Mouse (Mus musculus): ENCODE measurements around the gene Rhot1.
"Not testable (repeated sequence)": the region's sequence is repeated elsewhere in the genome, so short reads cannot be mapped to it uniquely, and the experiment has no call there.

Rhot1 gene

GRCm38 (mm10) chr11:80208860-80209800 is at the start of gene Rhot1:
Rhot1 (plus strand) TSS chr11:80209019.
- peak; percentile 92 for DNase-seq (ENCODE audit: low read depth, low spot score)

- DNase-seq (ENCODE audit: low read depth, low spot score), result no peak
Measured at GRCm38 (mm10) chr11:80161041-80161440, 47.8 kb upstream of the Rhot1 start.

DNA sequence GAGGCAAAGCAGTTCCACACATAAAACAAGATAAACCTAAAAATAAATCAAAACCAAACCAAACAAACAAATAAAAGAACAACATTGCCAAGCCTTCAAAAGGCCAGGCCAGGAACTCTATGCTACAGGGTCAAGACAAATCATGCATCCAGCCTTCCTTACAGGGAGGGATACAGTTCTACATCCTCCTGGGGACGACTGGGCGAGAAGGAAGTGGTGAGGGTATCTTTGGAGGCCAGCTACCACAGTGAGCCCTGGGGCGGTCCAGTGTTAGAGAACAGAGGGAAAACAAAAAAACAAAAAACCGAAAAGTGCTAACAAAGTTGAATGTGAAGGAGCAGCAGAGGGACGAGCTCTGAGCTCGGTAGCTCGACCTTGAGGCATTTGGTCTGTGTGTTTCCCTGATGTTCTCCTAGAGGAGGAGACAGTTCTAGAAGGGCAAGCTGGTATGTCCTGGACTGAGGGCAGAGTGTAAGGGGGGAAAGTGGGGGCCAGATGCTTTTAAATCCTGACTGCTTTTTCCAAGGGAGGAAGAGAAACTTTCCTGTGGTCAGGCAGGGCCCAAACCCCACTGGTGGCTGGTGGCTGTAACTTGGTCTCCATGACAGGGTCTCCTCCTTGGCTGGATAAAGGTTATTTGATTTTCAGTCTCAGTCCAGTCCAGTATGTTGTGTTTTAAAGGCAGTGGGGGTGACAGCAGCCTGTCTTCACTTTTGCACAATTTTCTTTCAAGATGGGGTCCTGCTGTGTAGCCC is 45.3 kb upstream of the Rhot1 start:
- DNase-seq (ENCODE audit: low read depth, low spot score), result no peak

- no peak for DNase-seq (ENCODE audit: low read depth, low spot score)
Measured at GRCm38 (mm10) chr11:80164224-80164623, 44.6 kb upstream of the Rhot1 start.

DNA sequence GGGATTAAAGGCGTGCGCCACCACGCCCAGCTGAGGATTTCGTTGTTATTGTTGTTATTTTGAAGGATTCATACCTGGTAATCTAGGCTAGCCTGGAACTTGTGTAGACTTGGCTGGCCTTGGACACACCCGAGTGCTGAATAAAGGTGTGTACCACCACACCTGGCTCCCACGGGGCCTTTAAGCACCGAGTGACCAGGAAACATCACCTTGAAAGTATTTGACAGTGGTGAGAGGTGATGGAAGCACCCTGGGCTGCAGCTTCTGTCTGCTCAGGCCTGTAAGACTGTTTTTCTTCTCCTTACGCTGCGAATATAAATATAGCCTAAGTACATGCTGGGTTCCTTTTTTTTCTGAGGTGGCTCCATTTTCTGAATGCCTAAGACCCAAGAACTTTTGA is 40.7 kb upstream of the Rhot1 start:
- no peak for DNase-seq (ENCODE audit: low read depth, low spot score)

- DNase-seq (ENCODE audit: low read depth, low spot score), result no peak
Measured at GRCm38 (mm10) chr11:80168611-80169249, 40.1 kb upstream of the Rhot1 start.

GRCm38 (mm10) chr11:80169629-80170028 is 39.2 kb upstream of the Rhot1 start:
- no peak for DNase-seq (ENCODE audit: low read depth, low spot score)

GRCm38 (mm10) chr11:80170351-80170750 is 38.5 kb upstream of the Rhot1 start:
- DNase-seq (ENCODE audit: low read depth, low spot score), result no peak

DNA sequence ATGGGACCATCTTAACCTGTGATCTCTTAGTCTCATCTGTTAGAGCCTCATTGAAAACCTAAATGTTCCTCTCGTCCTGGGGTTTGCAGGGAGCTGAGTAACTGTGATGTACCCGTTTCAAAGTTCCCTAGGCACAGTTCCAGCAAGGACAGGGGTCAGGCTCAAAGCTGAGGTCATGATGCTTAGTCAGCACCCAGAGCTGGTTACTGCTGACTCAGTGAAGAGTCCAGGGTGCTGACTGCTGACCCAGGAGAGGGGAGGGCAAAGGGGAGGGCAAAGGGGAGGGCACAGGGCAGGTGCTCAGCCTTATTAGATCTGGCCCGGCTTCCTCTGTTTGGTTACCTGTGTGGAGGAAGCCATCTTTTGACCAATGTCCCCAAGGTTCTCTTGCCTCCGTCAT is 36.9 kb upstream of the Rhot1 start:
- no peak for DNase-seq (ENCODE audit: low read depth, low spot score)

GRCm38 (mm10) chr11:80173963-80174670 is 34.7 kb upstream of the Rhot1 start:
- no peak for DNase-seq (ENCODE audit: low read depth, low spot score)

DNA sequence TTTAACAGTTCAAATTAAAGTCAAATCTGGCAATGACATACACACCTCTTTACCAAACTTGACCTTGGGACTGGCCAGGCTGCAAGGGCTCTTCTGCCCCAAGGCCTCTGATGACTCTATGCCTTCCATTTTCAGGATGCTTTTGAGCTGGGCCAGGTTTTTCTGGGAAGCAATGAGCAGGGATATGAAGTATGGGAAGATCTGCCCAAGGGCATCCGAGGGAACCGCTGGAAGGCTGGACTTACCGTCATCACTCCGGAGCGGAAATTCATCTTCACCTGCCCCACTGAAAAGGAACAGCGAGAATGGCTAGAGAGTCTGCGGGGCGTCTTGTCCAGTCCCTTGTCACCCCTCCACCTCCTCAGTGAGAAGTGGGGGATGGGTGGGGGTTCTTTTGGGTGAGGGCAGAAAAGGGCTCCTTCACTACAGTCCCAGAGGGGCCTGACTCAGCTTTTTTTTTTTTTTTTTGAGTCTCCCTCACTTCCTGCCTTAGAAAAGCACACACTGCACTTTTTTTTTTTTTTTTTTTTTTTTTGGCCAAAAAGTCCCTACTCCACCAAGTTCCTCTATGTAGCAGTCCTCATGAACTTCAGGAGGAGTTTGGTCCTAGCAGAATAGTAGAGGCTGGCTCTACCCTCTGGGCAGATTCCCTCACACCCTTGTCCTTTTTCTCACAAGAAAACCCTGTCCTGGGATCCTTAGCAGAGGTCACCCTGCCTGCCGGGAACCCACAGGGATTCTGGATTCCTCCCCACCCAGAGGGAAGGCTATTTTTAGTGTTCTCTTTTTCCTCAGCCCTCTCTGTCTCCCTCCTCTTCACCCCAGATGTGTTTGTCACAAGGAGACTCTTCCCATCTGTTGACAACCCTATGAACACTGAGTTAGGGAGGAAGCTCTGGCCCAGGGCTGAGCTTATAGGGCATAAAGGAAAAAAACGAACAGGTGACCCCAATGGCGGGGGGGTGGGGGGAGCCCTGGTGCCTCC is 31.6 kb upstream of the Rhot1 start:
- no peak for DNase-seq (ENCODE audit: low read depth, low spot score)

DNA sequence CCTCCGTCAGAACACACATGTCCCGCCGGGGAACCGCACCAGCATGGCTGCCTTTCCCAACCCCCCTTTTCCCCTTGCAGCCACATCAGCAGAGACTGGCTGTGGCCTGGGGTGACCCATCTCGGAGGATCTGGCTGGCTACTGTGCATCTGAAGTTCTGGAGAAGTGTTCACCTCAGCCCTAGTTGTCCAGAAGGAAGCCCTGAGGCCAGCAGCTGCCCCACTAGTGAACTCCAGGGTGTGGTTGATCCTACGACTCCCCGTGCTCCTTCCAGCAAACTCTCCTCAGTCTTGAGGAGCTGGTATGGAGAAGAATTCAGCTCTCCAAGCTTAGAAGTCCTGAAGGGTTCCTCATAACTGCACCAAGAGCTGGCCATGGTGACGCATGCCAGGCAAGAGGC is 30.5 kb upstream of the Rhot1 start:
- no peak for DNase-seq (ENCODE audit: low read depth, low spot score)

- DNase-seq (ENCODE audit: low read depth, low spot score), result no peak
Measured at GRCm38 (mm10) chr11:80181021-80181749, 27.6 kb upstream of the Rhot1 start.

DNA sequence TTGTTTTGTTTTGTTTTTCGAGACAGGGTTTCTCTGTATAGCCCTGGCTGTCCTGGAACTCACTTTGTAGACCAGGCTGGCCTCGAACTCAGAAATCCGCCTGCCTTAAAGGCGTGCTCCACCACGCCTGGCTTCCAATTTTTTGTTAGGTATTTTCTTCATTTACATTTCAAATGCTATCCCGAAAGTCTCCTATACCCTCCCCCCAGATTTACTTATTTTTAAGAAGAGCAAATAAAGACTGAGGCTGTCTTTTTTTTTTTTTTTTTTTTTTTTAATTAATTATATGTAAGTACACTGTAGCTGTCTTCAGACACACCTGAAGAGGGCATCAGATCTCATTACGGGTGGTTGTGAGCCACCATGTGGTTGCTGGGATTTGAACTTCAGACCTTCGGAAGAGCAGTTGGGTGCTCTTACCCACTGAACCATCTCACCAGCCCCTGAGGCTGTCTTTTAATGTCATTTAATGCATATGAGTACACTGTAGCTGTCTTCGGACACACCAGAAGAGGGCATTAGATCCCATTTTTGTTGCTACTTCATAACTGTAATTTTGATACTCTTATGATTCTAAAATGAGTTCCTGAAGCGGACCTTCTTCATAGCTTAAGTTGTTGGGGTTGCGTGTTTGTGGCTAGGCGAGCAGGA is 25.6 kb upstream of the Rhot1 start:
- not testable (repeated sequence) for DNase-seq (ENCODE audit: low read depth, low spot score)

GRCm38 (mm10) chr11:80183705-80184255 is 25.0 kb upstream of the Rhot1 start, which contains the start of gene Rnf135:
Rnf135 (plus strand) TSS chr11:80183851.
- DNase-seq (ENCODE audit: low read depth, low spot score), result peak; percentile 46

DNA sequence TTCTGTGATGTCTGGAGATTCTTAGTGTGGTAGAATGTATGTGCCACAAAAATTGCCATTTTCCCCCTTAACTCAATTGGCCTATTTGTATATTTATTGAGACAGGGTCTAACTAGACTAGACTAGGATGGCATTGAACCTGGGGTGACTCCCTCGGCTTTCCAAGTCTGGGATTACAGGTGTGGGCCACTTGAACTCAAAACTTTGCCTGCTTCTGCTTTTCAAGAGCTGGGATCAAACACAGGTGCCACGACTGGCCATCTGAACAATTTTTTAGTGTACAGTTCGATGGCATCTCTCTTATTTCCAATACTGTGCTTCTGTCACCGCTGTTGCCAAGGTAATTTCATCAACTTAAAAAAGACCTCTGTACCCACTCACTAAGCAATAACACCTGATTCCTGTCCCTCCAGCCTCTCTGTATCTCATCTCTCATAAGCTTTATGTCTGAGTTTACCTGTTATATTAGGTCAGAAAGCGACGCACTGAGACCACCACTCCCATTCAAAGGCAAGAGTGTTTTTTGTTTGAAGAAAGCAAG is 24.2 kb upstream of the Rhot1 start:
- no peak for DNase-seq (ENCODE audit: low read depth, low spot score)

- not testable (repeated sequence) for DNase-seq (ENCODE audit: low read depth, low spot score)
Measured at GRCm38 (mm10) chr11:80185441-80185976, 23.3 kb upstream of the Rhot1 start.

DNA sequence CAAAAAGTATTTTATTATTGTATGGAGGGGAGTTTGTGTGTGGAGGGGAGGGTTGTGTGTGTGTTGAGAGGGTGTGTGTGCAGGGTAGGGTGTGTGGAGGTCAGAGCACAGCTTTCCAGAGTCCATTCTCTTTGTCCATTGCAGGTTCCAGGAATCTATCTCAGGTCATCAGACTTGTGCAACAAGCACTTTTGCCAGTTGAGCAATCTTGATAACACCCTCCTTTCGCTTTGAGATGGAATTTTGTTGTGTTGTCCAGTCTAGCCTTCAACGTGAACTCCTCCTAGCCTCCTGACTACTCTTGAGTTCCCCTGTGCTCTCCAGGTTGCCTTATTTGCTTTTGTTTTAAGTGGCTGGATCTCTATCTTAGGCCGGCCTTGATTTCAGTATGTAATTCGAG is 18.5 kb upstream of the Rhot1 start:
- no peak for DNase-seq (ENCODE audit: low read depth, low spot score)

Measured in forelimb bud, embryonic 11.5 days (tissue).